ENCODE assay signal across 10 mouse cellular contexts in genomic region chr13:94595289-94595688, GRCm38 (mm10).
DNase-seq lines count a peak whose midpoint lies in the region; ATAC-seq lines count a peak whose summit lies in the region.
"Had no signal": no experiment of that assay in that cellular context is flagged by ENCODE, and none has a peak within 500 bp of the region (broad histone marks: within the 10 kb centered on the region; RNA-seq: fewer than 3 reads in every experiment).

No protein-coding gene starts in this region.

- no peak for DNase-seq in heart, postnatal 14 days
- DNase-seq in neural tube, embryonic 10.5 days (ENCODE audit: extremely low spot score, low spot score): peak; percentile 40
- no peak for DNase-seq in lung, postnatal 4 days
- DNase-seq in right cerebral cortex, postnatal 4 days: no peak
- no peak for DNase-seq in lung, adult 18-20 months
- DNase-seq: kidney, postnatal 25 days; liver had no signal

- H3K9ac ChIP-seq in heart, embryonic 15.5 days: no peak overlapping the region
- 0 out of 2 replicates have a peak overlapping the region, but pooled peaks have one; percentile 58 for H3K9ac ChIP-seq in embryonic facial prominence, embryonic 13.5 days
- H3K9ac ChIP-seq in hindbrain, embryonic 15.5 days: no peak overlapping the region

- no peak overlapping the region for H3K27ac ChIP-seq in heart, embryonic 15.5 days
- H3K27ac ChIP-seq in embryonic facial prominence, embryonic 13.5 days: no peak overlapping the region
- peak overlapping the region; percentile 56; the same call in 1 of the 2 replicates for H3K27ac ChIP-seq in hindbrain, embryonic 15.5 days (replicated peaks)

- H3K4me2 ChIP-seq in heart, embryonic 15.5 days: peak overlapping the region; percentile 64
- H3K4me2 ChIP-seq in embryonic facial prominence, embryonic 13.5 days: peak overlapping the region; percentile 72; the same call in 1 of the 2 replicates
- peak overlapping the region; percentile 46 for H3K4me2 ChIP-seq in hindbrain, embryonic 15.5 days

- no peak for ATAC-seq in heart, embryonic 15.5 days (replicated peaks; ENCODE audit: insufficient number of reproducible peaks, insufficient read depth, low FRiP score, low read depth)
- ATAC-seq in embryonic facial prominence, embryonic 13.5 days (ENCODE audit: insufficient number of reproducible peaks, insufficient read depth, low FRiP score, low TSS enrichment, low read depth): no peak
- ATAC-seq in hindbrain, embryonic 15.5 days (ENCODE audit: low FRiP score, low read depth): peak; percentile 76; the same call in 1 of the 2 replicates

- no peaks in the 10 kb centered on the region for H3K36me3 ChIP-seq in heart, embryonic 15.5 days
- H3K36me3 ChIP-seq in embryonic facial prominence, embryonic 13.5 days: no peaks in the 10 kb centered on the region
- H3K36me3 ChIP-seq in hindbrain, embryonic 15.5 days: no peaks in the 10 kb centered on the region

- H3K4me3 ChIP-seq in heart, embryonic 15.5 days: peak overlapping the region; percentile 45
- peak overlapping the region; percentile 43 for H3K4me3 ChIP-seq in embryonic facial prominence, embryonic 13.5 days
- no peak overlapping the region for H3K4me3 ChIP-seq in hindbrain, embryonic 15.5 days

- H3K9me3 ChIP-seq in heart, embryonic 15.5 days (replicated peaks): no peaks in the 10 kb centered on the region
- no peaks in the 10 kb centered on the region for H3K9me3 ChIP-seq in embryonic facial prominence, embryonic 13.5 days
- H3K9me3 ChIP-seq in hindbrain, embryonic 15.5 days: no peaks in the 10 kb centered on the region

- WGBS in heart, embryonic 15.5 days: 13% methylated on average over 14 of the region's 14 CpGs
- WGBS in embryonic facial prominence, embryonic 13.5 days: 5% methylated on average over 14 of the region's 14 CpGs
- WGBS in hindbrain, embryonic 15.5 days: 5% methylated on average over 14 of the region's 14 CpGs

- peaks cover 12% of the 10 kb centered on the region for H3K4me1 ChIP-seq in heart, embryonic 15.5 days (replicated peaks)
- H3K4me1 ChIP-seq in embryonic facial prominence, embryonic 13.5 days: peaks cover 15% of the 10 kb centered on the region
- peaks cover 16% of the 10 kb centered on the region for H3K4me1 ChIP-seq in hindbrain, embryonic 15.5 days (replicated peaks)

- peaks cover 59% of the 10 kb centered on the region for H3K27me3 ChIP-seq in heart, embryonic 15.5 days
- H3K27me3 ChIP-seq in embryonic facial prominence, embryonic 13.5 days: peaks cover 70% of the 10 kb centered on the region
- H3K27me3 ChIP-seq in hindbrain, embryonic 15.5 days: peaks cover 80% of the 10 kb centered on the region

- intact Hi-C loops in heart, postnatal 14 days (cut with DNase I): no loop called here
